Mouse (Mus musculus): ENCODE measurements around the gene Klf7. TPM values are rescaled to one million over a fixed set of nuclear protein-coding genes. Genes with fewer than 3 reads are reported as not detected.

Klf7 gene
- polyA plus RNA-seq, 1 experiment from 2014 or later = 33.1 TPM

Small RNAs within 50 kb of the gene (microRNA-seq; reads per million reads assigned to microRNA genes)
- gene Mir6899 = not detected
